Mouse (Mus musculus): ENCODE measurements around the gene Vmn2r33. TPM values are rescaled to one million over a fixed set of nuclear protein-coding genes. Genes with fewer than 3 reads are reported as not detected.
"Not testable (repeated sequence)": the region's sequence is repeated elsewhere in the genome, so short reads cannot be mapped to it uniquely, and the experiment has no call there.

Vmn2r33 gene
- not detected for total RNA-seq (2022)

- DNase-seq (ENCODE audit: low spot score in 2 of 2) = not testable (repeated sequence)
Measured at GRCm38 (mm10) chr7:7566686-7567085, at the start of gene Vmn2r33. Gene Vmn2r33, minus strand, starts transcription at chr7:7566786.

Other genes with a start within 250 kb of the Vmn2r33 start
- under 1 TPM in 2 of 4 experiments, not detected in 2; 0.06 to 0.07 TPM for gene Vmn2r30, start 229.2 kb downstream of the Vmn2r33 start, total RNA-seq (2022)
- gene Gm45783, start 192.2 kb downstream of the Vmn2r33 start, total RNA-seq (2022) = not detected
- gene Vmn2r31, start 167.1 kb downstream of the Vmn2r33 start, total RNA-seq (2022) = not detected
- gene Vmn2r32, start 86.8 kb downstream of the Vmn2r33 start, total RNA-seq (2022) = not detected
- not detected for gene Vmn2r34, start 122.7 kb upstream of the Vmn2r33 start, total RNA-seq (2022)

All from left cerebral cortex, adult 8-10 months (tissue).